Mouse (Mus musculus) lung, adult 2 months (tissue): ENCODE measurements around the gene Klc1.

Experiments used
- CTCF ChIP-seq: fragments of 200-500 bp; IDR thresholded peaks from 2 replicates; pipeline ENCODE4 v1.5.1; 2011; ENCODE audit warnings: mild to moderate bottlenecking, low read length, control low read depth; ENCODE audit not compliant: insufficient read depth
- POLR2A ChIP-seq: fragments of 200-500 bp; IDR thresholded peaks from 2 replicates; pipeline ENCODE4 v1.6.1; 2011; ENCODE audit warnings: low read depth, mild to moderate bottlenecking, control low read depth, low read length, borderline replicate concordance; ENCODE audit errors: extremely low read depth

DNA sequence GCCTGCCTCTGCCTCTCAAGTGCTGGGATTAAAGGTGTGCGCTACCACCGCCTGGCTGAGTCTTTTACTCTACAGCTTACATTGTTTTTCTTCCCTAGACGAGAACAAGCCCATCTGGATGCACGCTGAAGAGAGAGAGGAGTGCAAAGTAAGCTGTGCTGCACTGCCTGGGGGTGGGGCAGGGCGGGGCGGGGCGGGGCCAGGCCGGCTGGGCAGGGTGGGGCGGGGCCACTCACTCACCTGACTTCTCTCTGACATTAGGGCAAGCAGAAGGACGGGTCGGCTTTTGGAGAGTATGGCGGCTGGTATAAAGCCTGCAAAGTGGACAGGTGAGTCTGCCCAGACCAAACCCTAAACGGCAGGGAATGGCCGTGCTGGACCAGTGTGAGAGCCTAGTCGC, 26.5 kb downstream of the Klc1 start:
- TF ChIP-seq POLR2A (no peak), CTCF (no peak)
